Mouse (Mus musculus) bone marrow, adult 2 months (tissue): ENCODE measurements around the gene Slc26a3.

Source experiments
- CTCF ChIP-seq: fragments of 200-500 bp; IDR thresholded peaks from 2 replicates; pipeline ENCODE4 v1.5.1; 2011; ENCODE audit warnings: low read length, control low read depth; ENCODE audit not compliant: control insufficient read depth, insufficient read depth
- POLR2A ChIP-seq: fragments of 200-500 bp; IDR thresholded peaks from 2 replicates; pipeline ENCODE4 v1.6.1; 2011; ENCODE audit warnings: low read depth, mild to moderate bottlenecking, control low read depth, low read length, borderline replicate concordance; ENCODE audit not compliant: control insufficient read depth

DNA sequence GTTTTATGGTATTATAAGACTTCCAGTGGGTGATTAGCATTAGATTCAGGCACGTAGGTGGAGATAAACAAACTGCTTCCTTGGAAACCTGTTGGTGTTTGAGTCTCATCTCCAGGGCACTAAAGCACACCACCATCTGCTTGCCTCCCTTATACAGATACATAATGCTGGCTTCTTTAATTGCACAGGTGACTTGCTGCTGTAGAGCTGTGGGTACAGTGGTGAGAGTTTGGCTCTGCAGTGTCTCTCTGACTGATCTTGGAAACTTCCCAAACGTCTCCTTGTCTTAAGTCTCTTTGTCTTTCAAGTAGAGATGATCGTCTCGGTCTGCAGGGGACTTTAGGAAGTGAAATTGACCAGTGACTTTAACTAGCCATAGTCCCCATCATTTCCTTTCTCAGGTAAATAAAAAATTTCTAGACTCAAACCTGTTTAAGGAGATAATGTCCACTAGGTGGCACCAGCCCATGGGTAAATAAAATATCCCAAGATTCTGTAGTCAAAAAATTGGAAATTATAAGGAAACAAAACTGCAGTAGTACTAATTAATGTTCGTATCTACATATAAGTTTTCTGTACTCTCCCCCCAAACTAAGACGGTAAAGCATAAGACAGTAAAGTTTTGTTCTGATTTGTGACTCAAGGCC, 117.2 kb downstream of the Slc26a3 start:
- TF ChIP-seq CTCF (no peak), POLR2A (no peak)
